Comparison of ENCODE assay signal across 25 mouse cellular contexts in the genomic region with DNA sequence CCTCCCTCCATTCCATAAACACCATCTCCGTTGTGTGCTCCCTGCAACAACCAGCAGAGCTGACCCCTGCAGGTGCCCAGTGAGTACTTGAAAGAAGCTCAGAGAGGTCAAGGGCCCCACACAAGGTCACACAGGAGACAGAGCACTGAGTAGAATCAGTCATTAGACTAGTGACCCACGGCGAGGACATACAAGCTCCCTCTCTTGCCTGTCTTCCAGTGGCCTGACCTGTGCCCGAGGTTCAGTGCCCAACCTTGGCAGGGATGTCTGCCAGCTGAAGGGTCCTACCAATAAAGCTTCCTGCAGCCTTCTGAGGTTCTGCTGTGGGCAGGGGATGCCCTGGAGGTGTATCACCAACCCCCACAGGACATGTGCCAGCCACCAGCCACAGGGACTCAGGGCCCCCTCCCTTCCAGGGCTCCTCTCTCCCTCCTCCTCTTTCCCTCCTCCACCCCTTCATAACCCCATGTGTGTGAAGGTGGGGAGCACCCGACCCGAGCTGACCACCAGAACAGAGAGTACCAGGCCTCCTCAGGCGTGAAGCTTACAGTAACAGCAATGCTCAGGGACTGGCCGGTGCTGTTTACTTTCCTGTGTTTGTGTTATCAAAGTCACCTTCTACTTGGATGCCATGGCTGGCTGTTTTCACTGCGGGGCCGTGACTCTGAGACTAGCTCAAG. TPM values are rescaled to one million over a fixed set of nuclear protein-coding genes. Genes with fewer than 3 reads are reported as not detected.
DNase-seq lines count a peak whose midpoint lies in the region; TF ChIP-seq lines count a peak whose summit lies in the region.
"Had no signal": no experiment of that assay in that cellular context is flagged by ENCODE, and none has a peak within 500 bp of the region (broad histone marks: within the 10 kb centered on the region; RNA-seq: fewer than 3 reads in every experiment).

No protein-coding gene starts in this region.

- H3K27me3 ChIP-seq in embryonic facial prominence, embryonic 10.5 days (replicated peaks; ENCODE audit: low read depth, poor library complexity, severe bottlenecking), result no peaks in the 10 kb centered on the region
- H3K27me3 ChIP-seq: limb, embryonic 13.5 days; liver, embryonic 15.5 days; neural tube, embryonic 13.5 days had no signal

- intact Hi-C loops in gastrocnemius, adult 2 months (cut with DNase I), result no loop called here
- intact Hi-C loops in gastrocnemius, postnatal 14 days (cut with DNase I; ENCODE audit: low total_unique reads), result no loop called here

- peak overlapping the region; percentile 93 for H3K27ac ChIP-seq in gastrocnemius, adult 2 months
- 0 out of 2 replicates have a peak overlapping the region, but pooled peaks have one; percentile 31 for H3K27ac ChIP-seq in embryonic facial prominence, embryonic 10.5 days (replicated peaks)
- H3K27ac ChIP-seq: heart, embryonic 13.5 days; limb, embryonic 13.5 days; liver, embryonic 15.5 days; neural tube, embryonic 13.5 days had no signal

- no peak for DNase-seq in gastrocnemius, adult 2 months
- DNase-seq in gastrocnemius, postnatal 14 days, result no peak
- DNase-seq in kidney, adult 18-20 months, result peak; percentile 45
- DNase-seq in kidney, adult 8-10 months, result no peak
- no peak for DNase-seq in embryonic facial prominence, embryonic 10.5 days (ENCODE audit: low spot score)
- DNase-seq in kidney, postnatal 25 days, result peak; percentile 47 to 83
- DNase-seq in frontal cortex, postnatal 10 days (ENCODE audit: low spot score in 2 of 2), result no peak
- DNase-seq: cerebellum, adult 2 months; cerebellum, postnatal 36 days; gastrocnemius, postnatal 36 days; lung, postnatal 10 days; midbrain, embryonic 14.5 days; right cerebral cortex, adult 18-20 months; thymus, postnatal 25 days had no signal

- H3K4me1 ChIP-seq in embryonic facial prominence, embryonic 10.5 days, result peaks cover 56% of the 10 kb centered on the region

- H3K36me3 ChIP-seq in embryonic facial prominence, embryonic 10.5 days (replicated peaks), result no peaks in the 10 kb centered on the region
- H3K36me3 ChIP-seq: G1E; heart, embryonic 13.5 days; limb, embryonic 13.5 days; liver, embryonic 15.5 days; neural tube, embryonic 13.5 days had no signal

- H3K9me3 ChIP-seq in embryonic facial prominence, embryonic 10.5 days, result no peaks in the 10 kb centered on the region
- H3K9me3 ChIP-seq: heart, embryonic 13.5 days; limb, embryonic 13.5 days; liver, embryonic 15.5 days; neural tube, embryonic 13.5 days had no signal

- 82% methylated on average over 10 of the region's 10 CpGs for WGBS in embryonic facial prominence, embryonic 10.5 days

- TF ChIP-seq CTCF in gastrocnemius, adult 2 months (IDR thresholded peaks at IDR 0.05), result no peak

- no peak overlapping the region for H3K4me3 ChIP-seq in gastrocnemius, adult 2 months
- H3K4me3 ChIP-seq in embryonic facial prominence, embryonic 10.5 days, result no peak overlapping the region
- H3K4me3 ChIP-seq: heart, embryonic 13.5 days; limb, embryonic 13.5 days; liver, embryonic 15.5 days; neural tube, embryonic 13.5 days had no signal

RNA-seq across cellular contexts. Expression of a gene that starts 8.7 kb away (rescaled TPM):
- total RNA-seq in gastrocnemius, adult 2 months (2021), result 10 to 100 TPM; 19.6 to 24.6 TPM
- 10 to 100 TPM; 29.2 to 35.1 TPM for total RNA-seq in gastrocnemius, postnatal 14 days (2021)
- polyA plus RNA-seq in embryonic facial prominence, embryonic 10.5 days (2016; fragmentation: Nextera tagmentation; extraction: Ambion mirVana), result 3.7 and 4.6 TPM in 2 replicates
- polyA plus RNA-seq: G1E had no signal

RNA-seq across cellular contexts. Expression of a gene that starts 14.4 kb away (rescaled TPM):
- not detected for total RNA-seq in gastrocnemius, adult 2 months (2021)
- total RNA-seq in gastrocnemius, postnatal 14 days (2021), result not detected
- polyA plus RNA-seq in embryonic facial prominence, embryonic 10.5 days (2016; fragmentation: Nextera tagmentation; extraction: Ambion mirVana), result 0.21 and 0.46 TPM in 2 replicates
- total RNA-seq: adrenal gland, postnatal 4 days; G1E; gastrocnemius, postnatal 36 days; hematopoietic stem cell, adult 5-6 weeks; layer of hippocampus, postnatal 25 days; left cerebral cortex, postnatal 14 days; megakaryocyte, adult 5-6 weeks had no signal
- polyA plus RNA-seq: G1E; heart, embryonic 13.5 days; large intestine, adult 2 months; limb, embryonic 13.5 days; liver, embryonic 15.5 days; midbrain, embryonic 14.5 days had no signal

Comparison
In these comparisons a context has a peak if more than half of its experiments do, and no peak if none do; other contexts are left out.
1. DNase-seq: peak in kidney, adult 18-20 months (single experiment) and kidney, postnatal 25 days (2 of 2); none in gastrocnemius, adult 2 months (single experiment), gastrocnemius, postnatal 14 days (single experiment), kidney, adult 8-10 months (0 of 2), embryonic facial prominence, embryonic 10.5 days (single experiment) and frontal cortex, postnatal 10 days (0 of 2).